Mouse (Mus musculus) spleen, adult 2 months (tissue): ENCODE measurements at regions not wholly inside any gene's neighbourhood (a gene's known extent, or its start where the extent isn't known, plus 50 kb on each side); places are given as distances from the start of the nearest gene placed in this dataset.

ENCODE experiments used
- CTCF ChIP-seq: fragments of 200-500 bp; IDR thresholded peaks from 2 replicates; pipeline ENCODE4 v1.5.1; 2011; ENCODE audit warnings: mild to moderate bottlenecking, inconsistent platforms; ENCODE audit not compliant: insufficient read depth, insufficient read length, insufficient replicate concordance; ENCODE audit errors: extremely low read depth
- POLR2A ChIP-seq: fragments of 200-500 bp; IDR thresholded peaks from 2 replicates; pipeline ENCODE4 v1.6.1; 2011; ENCODE audit warnings: low read depth, low read length, inconsistent platforms

DNA sequence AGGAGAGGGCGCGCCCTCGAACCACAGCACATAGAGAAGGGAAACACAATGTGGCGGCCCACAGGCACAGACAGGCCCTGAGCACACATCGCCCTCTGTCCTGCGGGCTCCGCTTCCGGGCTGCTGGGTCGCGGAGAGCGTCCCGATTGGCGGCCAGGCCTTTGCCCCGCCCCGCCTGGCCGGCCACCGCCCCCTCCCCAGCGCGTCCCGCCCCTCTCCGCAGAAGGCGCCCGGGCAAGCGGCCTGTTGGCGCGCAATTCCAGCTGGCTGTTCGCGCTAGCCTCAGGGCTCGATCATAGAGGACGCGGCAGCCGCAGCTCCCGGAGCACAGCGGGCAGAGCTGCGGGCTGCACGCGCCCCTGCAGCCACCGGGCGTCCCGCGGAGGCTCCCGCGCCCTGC, 661.3 kb downstream of the 5730507C01Rik start:
- no peak for TF ChIP-seq CTCF
- TF ChIP-seq POLR2A, result no peak
